Mouse (Mus musculus) neural tube, embryonic 15.5 days (tissue): ENCODE results near the gene Neu2. TPM values are rescaled to one million over a fixed set of nuclear protein-coding genes. Genes with fewer than 3 reads are reported as not detected.

Experiments
- ATAC-seq: fragments of 200-750 bp; cut with Nextera tagmentation; 2 replicates; pipeline ENCODE4 v1.8.0; 2017; ENCODE audit warnings: mild to moderate bottlenecking, moderate TSS enrichment, moderate library complexity; ENCODE audit not compliant: low FRiP score
- H3K27ac ChIP-seq: fragments of 300-500 bp; sonication (generic); replicated peaks from 2 replicates; pipeline ENCODE4 v1.5.1; 2015; ENCODE audit warnings: mild to moderate bottlenecking, inconsistent platforms
- H3K27me3 ChIP-seq: fragments of 300-500 bp; sonication (generic); replicated peaks from 2 replicates; pipeline ENCODE4 v1.6.1; 2015; ENCODE audit warnings: inconsistent platforms
- H3K36me3 ChIP-seq: fragments of 300-500 bp; sonication (generic); 2 replicates; pipeline ENCODE4 v1.6.1; 2015; ENCODE audit warnings: inconsistent platforms
- H3K4me1 ChIP-seq: fragments of 300-500 bp; sonication (generic); 2 replicates; pipeline ENCODE4 v1.6.1; 2015; ENCODE audit warnings: inconsistent platforms
- H3K4me2 ChIP-seq: fragments of 300-500 bp; sonication (generic); 2 replicates; pipeline ENCODE4 v1.6.1; 2015; ENCODE audit warnings: inconsistent platforms, mild to moderate bottlenecking, moderate library complexity
- H3K4me3 ChIP-seq: fragments of 300-500 bp; sonication (generic); replicated peaks from 2 replicates; pipeline ENCODE4 v1.5.1; 2015; ENCODE audit warnings: mild to moderate bottlenecking, inconsistent platforms
- H3K9ac ChIP-seq: fragments of 300-500 bp; sonication (generic); replicated peaks from 2 replicates; pipeline ENCODE4 v1.6.1; 2015; ENCODE audit warnings: mild to moderate bottlenecking, inconsistent platforms
- H3K9me3 ChIP-seq: fragments of 300-500 bp; sonication (generic); replicated peaks from 2 replicates; pipeline ENCODE4 v1.6.1; 2016; ENCODE audit warnings: inconsistent platforms
- WGBS: fragments of 180-500 bp; shearing (Covaris S2); methylation state at CpG from one replicate; pipeline ENCODE4 v1.1.7; 2015; ENCODE audit warnings: mixed read lengths; 5-methylcytosine and 5-hydroxymethylcytosine counted together
- polyA plus RNA-seq: library from polyadenylated mRNA; unstranded; fragments of >200 nt; fragmentation: Nextera tagmentation; extraction: Ambion mirVana; gene quantifications from 2 replicates; pipeline ENCODE4 v1.2.1, GENCODE M21; 2015

Gene Neu2
- polyA plus RNA-seq, 1 experiment from 2014 or later: 0.51 TPM

DNA sequence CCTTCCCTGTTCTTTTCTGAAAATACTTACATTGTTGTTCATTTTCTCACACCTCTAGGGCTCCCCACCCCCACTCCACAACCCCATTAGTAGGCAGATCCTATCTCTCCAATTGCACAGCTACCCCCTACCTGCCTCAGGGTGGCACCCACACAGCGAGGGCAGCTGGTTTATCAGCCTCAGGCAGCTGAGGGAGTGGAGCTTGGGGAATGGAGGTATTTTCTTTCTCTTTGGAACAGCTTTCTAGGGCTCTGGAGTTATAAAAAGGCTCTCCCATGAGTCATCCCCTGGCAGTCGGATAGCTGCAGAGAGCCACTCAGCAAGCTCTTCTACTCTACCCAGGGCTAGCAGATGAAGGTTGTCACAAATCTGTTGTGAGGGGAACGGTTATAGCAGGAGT is 84.6 kb downstream of the Neu2 start:
- no peak overlapping the region for H3K4me3 ChIP-seq
- no peaks in the 10 kb centered on the region for H3K9me3 ChIP-seq
- no peaks in the 10 kb centered on the region for H3K27me3 ChIP-seq
- H3K4me2 ChIP-seq: no peak overlapping the region
- H3K9ac ChIP-seq: no peak overlapping the region
- WGBS: 75% methylated on average over 3 of the region's 3 CpGs
- ATAC-seq: no peak
- H3K4me1 ChIP-seq: no peaks in the 10 kb centered on the region
- H3K27ac ChIP-seq: no peak overlapping the region
- H3K36me3 ChIP-seq: no peaks in the 10 kb centered on the region

DNA sequence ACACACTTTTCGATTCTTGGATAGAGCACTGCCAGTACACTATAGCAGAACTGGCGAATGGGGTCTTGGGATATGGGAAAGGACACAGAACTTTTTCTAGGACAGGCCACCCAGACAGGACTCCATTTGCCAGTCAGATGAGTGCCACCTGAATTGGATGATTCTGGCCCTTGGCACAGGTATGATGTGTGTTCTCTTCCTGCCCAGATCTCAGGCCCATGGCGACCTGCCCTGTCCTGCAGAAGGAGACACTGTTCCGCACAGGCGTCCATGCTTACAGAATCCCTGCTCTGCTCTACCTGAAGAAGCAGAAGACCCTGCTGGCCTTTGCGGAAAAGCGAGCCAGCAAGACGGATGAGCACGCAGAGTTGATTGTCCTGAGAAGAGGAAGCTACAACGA is 85.0 kb downstream of the Neu2 start:
- H3K9me3 ChIP-seq: no peaks in the 10 kb centered on the region
- WGBS: 95% methylated on average over 10 of the region's 10 CpGs
- H3K27me3 ChIP-seq: no peaks in the 10 kb centered on the region
- H3K4me2 ChIP-seq: no peak overlapping the region
- ATAC-seq: no peak
- no peak overlapping the region for H3K27ac ChIP-seq
- H3K4me1 ChIP-seq: no peaks in the 10 kb centered on the region
- H3K4me3 ChIP-seq: no peak overlapping the region
- H3K9ac ChIP-seq: no peak overlapping the region
- no peaks in the 10 kb centered on the region for H3K36me3 ChIP-seq

DNA sequence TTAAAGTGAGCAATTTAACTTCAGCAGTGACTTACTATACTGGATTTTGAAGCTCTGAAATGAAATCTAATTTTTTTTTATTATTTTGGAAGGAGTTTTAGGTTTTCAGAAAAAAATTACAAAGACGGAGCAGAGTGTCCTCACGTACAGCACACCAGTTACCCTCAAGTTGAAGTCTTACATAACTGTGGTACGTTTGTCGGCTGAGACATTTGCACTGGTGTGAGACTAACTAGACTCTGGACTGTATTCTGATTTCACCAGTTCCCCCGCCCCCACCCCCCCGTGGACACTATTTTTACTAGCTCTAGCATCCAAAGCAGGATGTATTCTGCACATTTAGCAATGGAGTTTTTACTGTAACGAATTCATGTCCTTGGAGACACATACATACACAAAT is 90.8 kb downstream of the Neu2 start:
- H3K9ac ChIP-seq: no peak overlapping the region
- no peak for ATAC-seq
- no peaks in the 10 kb centered on the region for H3K9me3 ChIP-seq
- H3K4me3 ChIP-seq: no peak overlapping the region
- H3K27ac ChIP-seq: no peak overlapping the region
- H3K4me1 ChIP-seq: no peaks in the 10 kb centered on the region
- H3K4me2 ChIP-seq: no peak overlapping the region
- 83% methylated on average over 7 of the region's 7 CpGs for WGBS
- H3K27me3 ChIP-seq: no peaks in the 10 kb centered on the region
- H3K36me3 ChIP-seq: no peaks in the 10 kb centered on the region

DNA sequence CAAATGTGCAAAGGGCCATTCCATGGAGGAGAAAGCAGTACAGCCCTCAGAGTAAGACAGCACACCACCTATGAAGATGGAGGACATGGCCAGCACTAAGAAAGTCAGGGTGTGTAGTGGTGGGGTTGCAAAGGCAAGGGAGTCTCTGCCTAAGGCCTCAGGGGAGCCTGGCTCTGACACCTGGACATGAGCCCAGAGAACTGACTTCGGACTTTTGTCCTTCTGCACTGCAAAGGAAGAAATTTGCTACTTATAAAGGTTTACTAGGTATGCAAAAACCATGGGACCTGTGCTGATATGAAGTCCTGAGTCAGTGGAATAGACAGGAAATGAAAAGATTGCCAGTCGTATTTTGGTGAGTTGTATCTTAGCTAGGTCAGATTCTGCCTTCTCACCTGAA is 92.1 kb downstream of the Neu2 start:
- 82% methylated on average over 2 of the region's 2 CpGs for WGBS

DNA sequence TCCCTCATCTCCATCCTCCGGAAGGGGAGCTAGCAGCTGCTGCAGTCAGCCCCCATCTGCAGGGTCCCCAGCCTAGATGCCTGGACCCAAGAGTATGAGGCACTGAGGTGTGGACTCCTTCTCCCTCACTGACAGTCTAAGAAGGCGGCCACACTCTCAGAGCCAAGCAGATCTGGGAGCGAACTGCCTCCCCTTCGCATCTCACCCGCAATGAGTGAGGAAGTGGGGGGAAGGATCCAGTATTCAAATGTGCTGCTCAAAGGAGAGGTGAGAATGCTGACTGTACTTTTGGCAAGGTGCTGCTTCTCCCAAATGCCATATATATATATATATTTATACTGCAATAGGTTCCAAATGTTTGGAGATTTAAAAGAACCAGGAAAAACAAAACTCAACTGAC is 93.7 kb downstream of the Neu2 start:
- Histone ChIP-seq H3K4me1 (no peaks in the 10 kb centered on the region), H3K9ac (no peak overlapping the region), H3K9me3 (no peaks in the 10 kb centered on the region), H3K27me3 (no peaks in the 10 kb centered on the region), H3K27ac (no peak overlapping the region), H3K4me2 (no peak overlapping the region), H3K4me3 (no peak overlapping the region), H3K36me3 (no peaks in the 10 kb centered on the region)
- ATAC-seq: no peak
- WGBS: 89% methylated on average over 5 of the region's 5 CpGs

More for the DNA sequence above, 92.1 kb downstream of the Neu2 start:
- H3K27ac ChIP-seq: no peak overlapping the region
- H3K36me3 ChIP-seq: no peaks in the 10 kb centered on the region
- H3K4me3 ChIP-seq: no peak overlapping the region
- no peaks in the 10 kb centered on the region for H3K4me1 ChIP-seq
- ATAC-seq: no peak
- H3K9ac ChIP-seq: no peak overlapping the region
- H3K9me3 ChIP-seq: no peaks in the 10 kb centered on the region
- no peak overlapping the region for H3K4me2 ChIP-seq
- no peaks in the 10 kb centered on the region for H3K27me3 ChIP-seq

DNA sequence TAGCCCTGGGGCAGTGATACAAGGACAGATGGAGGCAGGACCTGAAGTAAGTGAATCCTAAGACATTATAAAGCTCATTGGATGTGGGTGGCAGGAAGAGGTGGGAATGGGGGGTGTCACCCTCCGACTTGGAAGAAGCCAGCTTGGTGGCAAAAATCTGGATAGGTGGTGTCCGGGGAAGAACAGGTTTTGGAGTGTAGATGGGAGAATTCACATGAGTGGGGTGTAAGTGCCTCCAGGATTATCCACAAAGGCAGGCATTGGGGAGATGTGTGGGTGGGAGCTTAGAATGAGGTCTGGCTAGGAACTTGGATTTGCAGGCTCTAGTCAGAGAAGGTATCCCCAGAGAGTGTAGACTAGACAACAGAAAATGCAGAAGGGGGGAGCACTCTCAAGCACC is 95.6 kb downstream of the Neu2 start:
- H3K27me3 ChIP-seq: no peaks in the 10 kb centered on the region
- 94% methylated on average over 2 of the region's 2 CpGs for WGBS
- H3K4me2 ChIP-seq: no peak overlapping the region
- no peak overlapping the region for H3K9ac ChIP-seq
- no peaks in the 10 kb centered on the region for H3K9me3 ChIP-seq
- H3K4me1 ChIP-seq: no peaks in the 10 kb centered on the region
- no peak overlapping the region for H3K4me3 ChIP-seq
- no peak overlapping the region for H3K27ac ChIP-seq
- no peaks in the 10 kb centered on the region for H3K36me3 ChIP-seq
- no peak for ATAC-seq

DNA sequence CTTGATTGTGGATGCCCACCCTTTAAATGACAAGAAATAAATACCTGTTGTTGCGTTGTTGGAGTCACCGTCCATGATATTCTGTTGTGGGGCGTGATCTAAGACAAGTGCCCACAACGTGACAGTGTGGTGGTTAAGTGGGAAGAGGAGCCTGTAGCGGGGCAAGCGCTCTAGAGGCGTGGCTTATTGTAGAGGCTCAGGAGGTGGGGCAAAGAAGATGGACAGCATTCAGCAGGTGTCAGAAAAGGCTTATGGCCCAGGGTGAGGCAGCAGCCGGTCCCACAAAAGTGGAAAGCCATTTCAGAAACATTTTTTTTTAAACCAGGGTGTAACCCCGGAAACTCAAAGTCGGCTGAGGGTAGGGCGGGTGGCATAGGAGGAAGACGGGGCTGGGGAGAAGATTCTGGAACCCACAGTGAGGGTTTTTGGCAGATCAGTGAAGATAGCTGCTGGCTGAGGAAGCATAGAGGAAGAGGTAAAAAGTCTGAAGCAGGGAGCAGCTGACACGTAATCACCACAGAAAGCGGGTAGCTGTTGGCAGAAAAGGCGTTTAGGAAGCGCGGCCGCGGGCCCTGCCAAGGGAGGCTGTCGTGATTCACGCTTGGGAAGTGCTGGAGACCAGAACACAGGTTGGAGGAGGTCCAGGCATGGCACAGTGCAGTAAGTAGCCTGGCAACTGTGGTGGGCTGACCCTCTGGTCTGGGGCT is 97.8 kb downstream of the Neu2 start:
- Histone ChIP-seq H3K4me3 (no peak overlapping the region), H3K4me2 (no peak overlapping the region), H3K27ac (0 out of 2 replicates have a peak overlapping the region, but pooled peaks have one; percentile 1), H3K9ac (no peak overlapping the region), H3K4me1 (no peaks in the 10 kb centered on the region), H3K27me3 (no peaks in the 10 kb centered on the region), H3K36me3 (no peaks in the 10 kb centered on the region), H3K9me3 (no peaks in the 10 kb centered on the region)
- ATAC-seq: peak; percentile 80; the same call in 1 of the 2 replicates
- WGBS: 73% methylated on average over 21 of the region's 21 CpGs

DNA sequence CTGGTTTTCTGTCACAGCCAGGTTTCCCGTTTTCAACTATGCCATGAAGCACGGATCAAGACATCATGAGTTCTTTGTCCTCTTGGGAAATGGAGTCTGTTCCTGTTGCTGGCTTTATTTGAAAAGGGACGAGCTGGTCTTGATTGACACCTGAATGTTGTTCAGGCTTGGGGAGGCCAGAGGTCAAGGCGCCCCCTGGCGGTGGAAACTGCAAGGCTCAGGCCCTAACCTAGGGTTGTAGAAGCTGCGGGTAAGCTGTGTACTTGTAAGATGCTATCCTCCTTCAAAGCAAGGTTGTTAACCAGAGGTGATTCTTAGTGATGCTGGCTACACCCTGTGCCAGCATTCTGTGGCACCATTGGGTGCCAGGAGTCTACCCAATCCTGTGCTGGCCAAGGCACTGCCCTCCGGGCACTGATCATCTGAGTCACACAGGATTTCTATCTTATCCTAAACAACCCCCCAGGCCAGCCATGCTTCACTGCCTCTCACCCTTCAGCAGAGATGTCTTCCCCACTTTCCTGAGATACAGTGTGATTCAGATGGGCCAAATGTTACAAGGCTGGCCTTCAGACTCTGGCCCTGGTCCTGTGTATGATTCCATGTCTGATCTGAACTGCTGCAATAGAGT is 98.8 kb downstream of the Neu2 start:
- 36% methylated on average over 7 of the region's 7 CpGs for WGBS
- H3K9ac ChIP-seq: no peak overlapping the region
- ATAC-seq: no peak

DNA sequence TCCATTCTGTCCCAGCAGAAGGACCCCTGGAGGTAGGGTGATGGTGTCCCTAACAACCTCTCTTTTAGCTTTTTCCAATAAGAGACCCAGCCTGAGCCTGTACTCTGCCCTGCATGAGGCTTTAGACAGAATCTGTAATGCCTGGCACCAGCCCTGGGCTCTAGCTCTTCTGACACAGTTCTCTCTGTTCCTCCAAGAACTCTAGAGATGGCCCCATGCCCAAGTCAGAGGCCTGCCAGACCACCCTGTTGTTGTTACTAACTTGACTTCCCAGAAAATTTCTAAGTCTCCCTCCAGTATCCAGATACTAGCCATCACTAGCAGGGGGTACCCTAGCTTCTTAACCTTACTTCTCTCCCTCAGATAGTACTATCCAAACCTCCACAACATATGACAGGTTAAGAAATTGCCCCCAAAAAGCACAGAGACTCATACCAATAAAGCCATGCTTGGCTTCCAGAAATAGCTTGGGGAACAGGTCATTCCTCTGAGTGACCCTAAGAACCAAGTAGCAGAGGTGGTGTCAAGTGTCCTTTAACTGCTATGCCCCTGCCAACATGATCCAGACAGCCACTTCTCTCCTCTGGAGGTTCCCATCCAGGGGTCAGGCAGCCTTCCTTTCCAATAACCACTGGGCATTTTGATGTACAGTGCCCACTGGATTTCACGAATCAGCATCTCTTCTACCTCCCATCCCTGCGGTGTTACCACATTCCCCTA is 105.0 kb downstream of the Neu2 start:
- Histone ChIP-seq H3K9ac (no peak overlapping the region), H3K27me3 (no peaks in the 10 kb centered on the region), H3K4me3 (no peak overlapping the region), H3K27ac (no peak overlapping the region), H3K4me1 (no peaks in the 10 kb centered on the region), H3K36me3 (no peaks in the 10 kb centered on the region), H3K4me2 (no peak overlapping the region), H3K9me3 (no peaks in the 10 kb centered on the region)
- ATAC-seq: no peak
- WGBS: 90% methylated on average over 2 of the region's 2 CpGs

More for the DNA sequence above, 98.8 kb downstream of the Neu2 start:
- H3K4me1 ChIP-seq: no peaks in the 10 kb centered on the region
- H3K27ac ChIP-seq: no peak overlapping the region
- no peaks in the 10 kb centered on the region for H3K36me3 ChIP-seq
- H3K27me3 ChIP-seq: no peaks in the 10 kb centered on the region
- no peak overlapping the region for H3K4me2 ChIP-seq
- H3K9me3 ChIP-seq: no peaks in the 10 kb centered on the region
- no peak overlapping the region for H3K4me3 ChIP-seq

DNA sequence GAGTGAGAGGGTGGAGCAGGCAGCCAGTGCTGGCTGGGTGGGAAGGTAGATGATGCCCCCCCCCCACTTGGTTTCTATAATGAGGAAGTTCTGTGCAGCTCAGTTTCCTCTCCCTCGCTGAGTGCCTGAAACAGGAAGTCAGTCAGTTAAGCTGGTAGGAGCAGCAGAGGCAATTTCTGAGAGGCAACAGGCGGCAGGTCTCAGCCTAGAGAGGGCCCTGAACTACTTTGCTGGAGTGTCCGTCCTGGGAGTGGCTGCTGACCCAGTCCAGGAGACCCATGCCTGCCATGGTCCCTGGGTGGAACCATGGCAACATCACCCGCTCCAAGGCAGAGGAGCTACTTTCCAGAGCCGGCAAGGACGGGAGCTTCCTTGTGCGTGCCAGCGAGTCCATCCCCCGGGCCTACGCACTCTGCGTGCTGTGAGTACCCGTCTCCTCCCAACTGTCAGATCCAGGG is 110.6 kb downstream of the Neu2 start, which contains the start of gene Inpp5d:
Gene Inpp5d (plus strand): TSS at position 102 of the 458 bp plus-strand sequence.
- 82% methylated on average over 12 of the region's 12 CpGs for WGBS
- no peaks in the 10 kb centered on the region for H3K36me3 ChIP-seq
- no peak within 1 kb of the TSS for H3K9ac ChIP-seq
- H3K27ac ChIP-seq: no peak within 1 kb of the TSS
- no peaks in the 10 kb centered on the region for H3K9me3 ChIP-seq
- H3K4me2 ChIP-seq: peak within 1 kb of the TSS; percentile 11; the same call in 1 of the 2 replicates
- no peak within 1 kb of the TSS; the same call in 1 of the 2 replicates for H3K4me3 ChIP-seq
- H3K4me1 ChIP-seq: no peaks in the 10 kb centered on the region
- ATAC-seq: no peak
- no peaks in the 10 kb centered on the region for H3K27me3 ChIP-seq

DNA sequence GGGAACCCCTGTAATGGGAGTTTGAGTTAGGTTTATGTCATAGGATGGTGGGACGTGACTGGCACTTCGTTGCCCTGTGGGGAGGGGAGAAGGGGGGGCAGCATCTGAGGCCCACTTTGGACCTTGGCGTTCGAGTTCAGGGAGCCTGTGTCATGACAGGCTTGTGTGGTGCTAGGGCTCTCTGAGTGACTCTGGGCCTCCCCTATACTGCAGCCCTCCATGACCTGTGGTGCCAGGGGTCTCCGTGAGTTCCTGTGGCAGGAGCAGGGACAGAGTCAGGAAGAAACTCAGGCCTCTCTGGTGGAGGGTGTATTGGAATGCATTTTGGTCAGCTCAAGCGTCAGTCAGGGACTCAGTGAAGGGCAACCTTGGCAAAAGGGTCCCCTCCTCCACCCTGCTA is 111.0 kb downstream of the Neu2 start:
- no peaks in the 10 kb centered on the region for H3K36me3 ChIP-seq
- H3K4me2 ChIP-seq: peak overlapping the region; percentile 11; the same call in 1 of the 2 replicates
- no peak overlapping the region for H3K27ac ChIP-seq
- H3K4me1 ChIP-seq: no peaks in the 10 kb centered on the region
- no peaks in the 10 kb centered on the region for H3K9me3 ChIP-seq
- H3K4me3 ChIP-seq: no peak overlapping the region; the same call in 1 of the 2 replicates
- H3K9ac ChIP-seq: no peak overlapping the region
- no peak for ATAC-seq
- H3K27me3 ChIP-seq: no peaks in the 10 kb centered on the region
- 85% methylated on average over 6 of the region's 6 CpGs for WGBS
